ENCODE assay signal across 32 mouse cellular contexts in the genomic region with DNA sequence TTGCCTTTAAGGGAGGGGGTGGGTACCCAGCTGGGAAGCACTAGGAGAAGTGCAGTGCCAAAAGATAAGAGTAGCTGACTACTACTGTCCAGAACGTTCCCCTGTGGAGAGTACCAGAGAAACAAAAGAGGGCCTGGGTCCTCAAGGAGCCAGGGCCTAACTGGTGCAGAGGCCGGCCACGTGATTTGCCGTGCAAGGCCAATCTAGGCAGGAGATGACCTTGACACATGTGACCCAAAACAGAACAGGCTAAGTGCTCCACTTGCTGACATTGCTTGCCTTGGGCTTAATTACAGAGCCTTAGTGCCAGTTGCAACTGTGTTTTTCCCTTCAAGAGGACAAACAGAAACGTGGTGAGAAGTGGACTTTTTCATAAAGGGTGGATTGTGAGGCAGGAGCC. TPM values are rescaled to one million over a fixed set of nuclear protein-coding genes. Genes with fewer than 3 reads are reported as not detected.
DNase-seq lines count a peak whose midpoint lies in the region; ATAC-seq and TF ChIP-seq lines count a peak whose summit lies in the region.
"Had no signal": no experiment of that assay in that cellular context is flagged by ENCODE, and none has a peak within 500 bp of the region (broad histone marks: within the 10 kb centered on the region; RNA-seq: fewer than 3 reads in every experiment).

No protein-coding gene starts in this region.

- no peak overlapping the region for H3K4me3 ChIP-seq in gastrocnemius, adult 2 months
- H3K4me3 ChIP-seq in heart, embryonic 16.5 days (ENCODE audit: low read length) = no peak overlapping the region
- H3K4me3 ChIP-seq in layer of hippocampus, adult 2 months = no peak overlapping the region
- no peak overlapping the region for H3K4me3 ChIP-seq in limb, embryonic 12.5 days (replicated peaks)
- H3K4me3 ChIP-seq: embryonic facial prominence, embryonic 15.5 days; hindbrain, embryonic 12.5 days; left cerebral cortex, adult 2 months; midbrain, embryonic 10.5 days; myocyte; neural tube, embryonic 13.5 days had no signal

- H3K27me3 ChIP-seq in heart, embryonic 16.5 days (ENCODE audit: control insufficient read depth, insufficient read depth, low read length) = no peaks in the 10 kb centered on the region
- H3K27me3 ChIP-seq in limb, embryonic 12.5 days = no peaks in the 10 kb centered on the region
- H3K27me3 ChIP-seq: embryonic facial prominence, embryonic 15.5 days; hindbrain, embryonic 12.5 days; neural tube, embryonic 13.5 days; Patski had no signal

- intact Hi-C loops in gastrocnemius, adult 2 months (cut with DNase I) = loop anchor here (5.0 kb wide), 1 partner anchor 69 kb away; no protein-coding TSS in a partner anchor

- TF ChIP-seq CTCF in gastrocnemius, adult 2 months (IDR thresholded peaks at IDR 0.05) = no peak
- no peak for TF ChIP-seq CTCF in layer of hippocampus, adult 2 months (conservative IDR thresholded peaks at IDR 0.05)

- 0 out of 2 replicates have a peak overlapping the region, but pooled peaks have one; percentile 9 for H3K27ac ChIP-seq in gastrocnemius, adult 2 months
- H3K27ac ChIP-seq in heart, embryonic 16.5 days (ENCODE audit: low read length) = peak overlapping the region; percentile 53
- 0 out of 2 replicates have a peak overlapping the region, but pooled peaks have one; percentile 12 for H3K27ac ChIP-seq in layer of hippocampus, adult 2 months
- H3K27ac ChIP-seq in limb, embryonic 12.5 days = peak overlapping the region; percentile 12; the same call in 1 of the 2 replicates
- H3K27ac ChIP-seq: embryonic facial prominence, embryonic 15.5 days; hindbrain, embryonic 12.5 days; left cerebral cortex, adult 2 months; midbrain, embryonic 10.5 days; neural tube, embryonic 13.5 days had no signal

- DNase-seq in gastrocnemius, adult 2 months = no peak
- no peak for DNase-seq in gastrocnemius, postnatal 25 days
- no peak for DNase-seq in heart, adult 18-20 months
- DNase-seq in layer of hippocampus, adult 2 months (ENCODE audit: low spot score in 2 of 2) = no peak
- no peak for DNase-seq in layer of hippocampus, postnatal 25 days (ENCODE audit: extremely low spot score in 1 of 2, low spot score in 1 of 2)
- no peak for DNase-seq in cerebellum, adult 11 months
- DNase-seq: cerebellum, adult 9-10 months; gastrocnemius, postnatal 14 days; kidney, postnatal 25 days; layer of hippocampus, adult 9-11 months; liver, postnatal 0 days; thymus, postnatal 14 days had no signal

- H3K9me3 ChIP-seq in heart, embryonic 16.5 days (replicated peaks; ENCODE audit: control insufficient read depth, low read length) = no peaks in the 10 kb centered on the region
- H3K9me3 ChIP-seq in limb, embryonic 12.5 days = no peaks in the 10 kb centered on the region
- H3K9me3 ChIP-seq: embryonic facial prominence, embryonic 15.5 days; G1E; hindbrain, embryonic 12.5 days; midbrain, embryonic 10.5 days; neural tube, embryonic 13.5 days had no signal

- H3K36me3 ChIP-seq in heart, embryonic 16.5 days (ENCODE audit: control insufficient read depth, insufficient read depth) = peaks cover 9% of the 10 kb centered on the region
- H3K36me3 ChIP-seq in limb, embryonic 12.5 days = peaks cover 89% of the 10 kb centered on the region

- H3K4me1 ChIP-seq in heart, embryonic 16.5 days (ENCODE audit: control insufficient read depth, insufficient read depth, low read length) = peaks cover 27% of the 10 kb centered on the region
- peaks cover 69% of the 10 kb centered on the region for H3K4me1 ChIP-seq in limb, embryonic 12.5 days (replicated peaks)

- no peak for ATAC-seq in heart, embryonic 16.5 days (replicated peaks; ENCODE audit: extremely low read depth, insufficient read depth, low FRiP score)
- no peak for ATAC-seq in limb, embryonic 12.5 days (ENCODE audit: insufficient number of reproducible peaks, insufficient read depth, low FRiP score, low TSS enrichment, low read depth)
- ATAC-seq: activated CD4-positive, CD25-positive, alpha-beta regulatory T cell, adult 4 months; forebrain, embryonic 16.5 days; intestine, postnatal 0 days; liver, postnatal 0 days; lung, postnatal 0 days; midbrain, embryonic 16.5 days; Patski had no signal

- no peak overlapping the region for H3K4me2 ChIP-seq in heart, embryonic 16.5 days (ENCODE audit: low read depth, low read length)
- H3K4me2 ChIP-seq in limb, embryonic 12.5 days = no peak overlapping the region
- H3K4me2 ChIP-seq: embryonic facial prominence, embryonic 15.5 days; hindbrain, embryonic 12.5 days; liver, embryonic 11.5 days; neural tube, embryonic 13.5 days had no signal

- H3K9ac ChIP-seq in heart, embryonic 16.5 days (ENCODE audit: low read length) = peak overlapping the region; percentile 22; the same call in 1 of the 2 replicates
- no peak overlapping the region for H3K9ac ChIP-seq in limb, embryonic 12.5 days (replicated peaks)
- H3K9ac ChIP-seq: embryonic facial prominence, embryonic 15.5 days; hindbrain, embryonic 12.5 days; liver, postnatal 0 days; neural tube, embryonic 13.5 days had no signal

- 34% methylated on average over 5 of the region's 5 CpGs for WGBS in heart, embryonic 16.5 days
- WGBS in limb, embryonic 12.5 days = 78% methylated on average over 5 of the region's 5 CpGs

RNA-seq across cellular contexts. Expression of gene Gm45521, which starts 15.7 kb away (rescaled TPM):
- not detected for total RNA-seq in gastrocnemius, adult 2 months (2021)
- total RNA-seq in gastrocnemius, postnatal 25 days (2021) = not detected
- polyA plus RNA-seq in heart, embryonic 16.5 days (2015; fragmentation: Nextera tagmentation; extraction: Ambion mirVana) = not detected in 2 replicates
- total RNA-seq in heart, adult 18-20 months (2021) = not detected
- not detected for total RNA-seq in layer of hippocampus, adult 2 months (2021)
- not detected for total RNA-seq in layer of hippocampus, postnatal 25 days (2021)
- polyA plus RNA-seq in limb, embryonic 12.5 days (2016; fragmentation: Nextera tagmentation; extraction: Ambion mirVana) = not detected in 2 replicates
- total RNA-seq: adrenal gland, postnatal 14 days; common myeloid progenitor, adult 5-6 weeks; G1E; gastrocnemius, postnatal 14 days; left cerebral cortex, adult 2 months; left cerebral cortex, postnatal 36 days had no signal
- polyA plus RNA-seq: activated CD4-positive, CD25-positive, alpha-beta regulatory T cell, adult 4 months; embryonic facial prominence, embryonic 15.5 days; G1E; intestine, postnatal 0 days; liver, embryonic 11.5 days; liver, postnatal 0 days; lung, postnatal 0 days; myocyte; Patski; spleen, adult 2 months had no signal

RNA-seq across cellular contexts. Expression of gene Dnase1l3, which starts 53.0 kb away (rescaled TPM):
- not detected for total RNA-seq in gastrocnemius, adult 2 months (2021)
- total RNA-seq in gastrocnemius, postnatal 25 days (2021) = not detected
- polyA plus RNA-seq in heart, embryonic 16.5 days (2015; fragmentation: Nextera tagmentation; extraction: Ambion mirVana) = 0.62 and 1.1 TPM in 2 replicates
- total RNA-seq in heart, adult 18-20 months (2021) = under 1 TPM; 0.15 to 0.95 TPM
- total RNA-seq in layer of hippocampus, adult 2 months (2021) = not detected
- total RNA-seq in layer of hippocampus, postnatal 25 days (2021) = under 1 TPM in 1 of 2 experiments, not detected in 1; 0.07 TPM
- not detected in 2 replicates for polyA plus RNA-seq in limb, embryonic 12.5 days (2016; fragmentation: Nextera tagmentation; extraction: Ambion mirVana)
- total RNA-seq: common myeloid progenitor, adult 5-6 weeks; left cerebral cortex, postnatal 36 days had no signal
- polyA plus RNA-seq: G1E; hindbrain, embryonic 12.5 days; midbrain, embryonic 10.5 days had no signal
